Mouse (Mus musculus): ENCODE data around the gene Ccr1. TPM values are rescaled to one million over a fixed set of nuclear protein-coding genes. Genes with fewer than 3 reads are reported as not detected.

Gene Ccr1
- total RNA-seq, 2 experiments from 2014 or later, result 0.28 to 0.37 TPM

GRCm38 (mm10) chr9:123928759-123929246, 39.7 kb downstream of the Ccr1 start:
- DNase-seq (ENCODE audit: extremely low spot score in 1 of 2, low spot score in 1 of 2), result no peak

- no peak for DNase-seq (ENCODE audit: extremely low spot score in 1 of 2, low spot score in 1 of 2)
These were observed 40.3 kb downstream of the Ccr1 start for GRCm38 (mm10) chr9:123928118-123928758.

GRCm38 (mm10) chr9:123927281-123927960, 41.1 kb downstream of the Ccr1 start:
- DNase-seq (ENCODE audit: extremely low spot score in 1 of 2, low spot score in 1 of 2), result no peak

GRCm38 (mm10) chr9:123926041-123926440, 42.5 kb downstream of the Ccr1 start:
- DNase-seq (ENCODE audit: extremely low spot score in 1 of 2, low spot score in 1 of 2), result peak; percentile 38 to 52

GRCm38 (mm10) chr9:123925101-123925946, 43.2 kb downstream of the Ccr1 start:
- DNase-seq (ENCODE audit: extremely low spot score in 1 of 2, low spot score in 1 of 2), result peak; percentile 81 to 85

- peak; percentile 68 to 82 for DNase-seq (ENCODE audit: extremely low spot score in 1 of 2, low spot score in 1 of 2)
These were observed 43.9 kb downstream of the Ccr1 start for GRCm38 (mm10) chr9:123924589-123925066.

- peak; percentile 46 to 64 for DNase-seq (ENCODE audit: extremely low spot score in 1 of 2, low spot score in 1 of 2)
These were observed 44.5 kb downstream of the Ccr1 start for GRCm38 (mm10) chr9:123924035-123924434.

- DNase-seq (ENCODE audit: extremely low spot score in 1 of 2, low spot score in 1 of 2), result peak; percentile 20 to 31
These were observed 45.1 kb downstream of the Ccr1 start for GRCm38 (mm10) chr9:123923146-123923991.

Other genes with a start within 250 kb of the Ccr1 start
- gene Cxcr6, start 162.2 kb downstream of the Ccr1 start, total RNA-seq (2021), result not detected
- 10 to 100 TPM; 34.4 to 44.5 TPM for gene Fyco1, start 116.8 kb downstream of the Ccr1 start, total RNA-seq (2021)
- gene Xcr1, start 106.7 kb downstream of the Ccr1 start, total RNA-seq (2021), result not detected
- not detected for gene Ccr1l1, start 9.7 kb upstream of the Ccr1 start, total RNA-seq (2021)
- gene Ccr3, start 53.3 kb upstream of the Ccr1 start, total RNA-seq (2021), result not detected
- under 1 TPM; 0.07 to 0.23 TPM for gene Ccr2, start 133.3 kb upstream of the Ccr1 start, total RNA-seq (2021)
- 10 to 100 TPM in 1 of 2 experiments, 1 to 10 TPM in 1; 8.8 to 12.7 TPM for gene Ccr5, start 152.9 kb upstream of the Ccr1 start, total RNA-seq (2021)